Comparison of ENCODE assay signal across 8 mouse cellular contexts in genomic region chr4:65124369-65125151, GRCm38 (mm10). TPM values are rescaled to one million over a fixed set of nuclear protein-coding genes. Genes with fewer than 3 reads are reported as not detected.
DNase-seq lines count a peak whose midpoint lies in the region; ATAC-seq lines count a peak whose summit lies in the region.

No protein-coding gene starts in this region.

- no peak overlapping the region for H3K27ac ChIP-seq in heart, embryonic 12.5 days (ENCODE audit: poor library complexity, severe bottlenecking)
- no peak overlapping the region for H3K27ac ChIP-seq in midbrain, embryonic 15.5 days

- H3K9me3 ChIP-seq in heart, embryonic 12.5 days (replicated peaks), result no peaks in the 10 kb centered on the region
- H3K9me3 ChIP-seq in midbrain, embryonic 15.5 days, result no peaks in the 10 kb centered on the region

- no peaks in the 10 kb centered on the region for H3K36me3 ChIP-seq in heart, embryonic 12.5 days
- no peaks in the 10 kb centered on the region for H3K36me3 ChIP-seq in midbrain, embryonic 15.5 days (replicated peaks)

- 2% methylated on average over 78 of the region's 80 CpGs for WGBS in heart, embryonic 12.5 days
- under 1% methylated on average over 52 of the region's 80 CpGs for WGBS in midbrain, embryonic 15.5 days

- peak; percentile 13 for DNase-seq in ovary, postnatal 14 days (ENCODE audit: low spot score)
- DNase-seq in ovary, postnatal 10 days (ENCODE audit: low spot score), result no peak
- DNase-seq in cerebellum, postnatal 36 days, result peak; percentile 37 to 45
- DNase-seq in kidney, postnatal 10 days, result peak; percentile 56
- DNase-seq in frontal cortex, postnatal 14 days (ENCODE audit: low spot score in 2 of 2), result no peak
- DNase-seq in B cell, adult 2 months, result no peak

- peaks cover 15% of the 10 kb centered on the region for H3K4me1 ChIP-seq in heart, embryonic 12.5 days (replicated peaks)
- peaks cover 33% of the 10 kb centered on the region for H3K4me1 ChIP-seq in midbrain, embryonic 15.5 days

- H3K9ac ChIP-seq in heart, embryonic 12.5 days, result peak overlapping the region; percentile 84
- H3K9ac ChIP-seq in midbrain, embryonic 15.5 days, result peak overlapping the region; percentile 55

- H3K27me3 ChIP-seq in heart, embryonic 12.5 days (replicated peaks), result peaks cover 3% of the 10 kb centered on the region; the same call in 1 of the 2 replicates
- H3K27me3 ChIP-seq in midbrain, embryonic 15.5 days (replicated peaks), result no peaks in the 10 kb centered on the region; the same call in 1 of the 2 replicates

- H3K4me3 ChIP-seq in heart, embryonic 12.5 days, result peak overlapping the region; percentile 84
- peak overlapping the region; percentile 51 for H3K4me3 ChIP-seq in midbrain, embryonic 15.5 days

- H3K4me2 ChIP-seq in heart, embryonic 12.5 days, result peak overlapping the region; percentile 100
- H3K4me2 ChIP-seq in midbrain, embryonic 15.5 days, result peak overlapping the region; percentile 84

- ATAC-seq in heart, embryonic 12.5 days (ENCODE audit: insufficient number of reproducible peaks, low FRiP score), result peak; percentile 15; the same call in 1 of the 2 replicates
- peak; percentile 67 for ATAC-seq in midbrain, embryonic 15.5 days (replicated peaks)

RNA-seq across cellular contexts. Expression of gene Pappa, which starts 0.6 kb away (rescaled TPM):
- 1.1 TPM in 2 replicates for polyA plus RNA-seq in heart, embryonic 12.5 days (2016; fragmentation: Nextera tagmentation; extraction: Ambion mirVana)
- 0.92 TPM in 2 replicates for polyA plus RNA-seq in midbrain, embryonic 15.5 days (2015; fragmentation: Nextera tagmentation; extraction: Ambion mirVana)

Comparison
In these comparisons a context has a peak if more than half of its experiments do, and no peak if none do; other contexts are left out.
1. DNase-seq: peak in ovary, postnatal 14 days (single experiment), cerebellum, postnatal 36 days (2 of 2) and kidney, postnatal 10 days (single experiment); none in ovary, postnatal 10 days (single experiment), frontal cortex, postnatal 14 days (0 of 2) and B cell, adult 2 months (0 of 2).